Mouse (Mus musculus) midbrain, embryonic 11.5 days (tissue): ENCODE measurements at regions not wholly inside any gene's neighbourhood (a gene's known extent, or its start where the extent isn't known, plus 50 kb on each side); places are given as distances from the start of the nearest gene placed in this dataset.

ENCODE experiments used
- ATAC-seq: fragments of 200-750 bp; cut with Nextera tagmentation; 2 replicates; pipeline ENCODE4 v1.8.0; 2017; ENCODE audit warnings: moderate TSS enrichment, moderate library complexity; ENCODE audit not compliant: low FRiP score
- DNase-seq: peaks from one replicate; pipeline ENCODE4 v3.0.0; 2015; ENCODE audit warnings: low spot score; ENCODE audit errors: missing footprints
- H3K27ac ChIP-seq: fragments of 300-500 bp; sonication (generic); 2 replicates; pipeline ENCODE4 v1.5.1; 2014; ENCODE audit warnings: low read depth, low read length
- H3K27me3 ChIP-seq: fragments of 300-500 bp; sonication (generic); 2 replicates; pipeline ENCODE4 v1.6.1; 2014; ENCODE audit warnings: mild to moderate bottlenecking, low read length, moderate library complexity, mixed read lengths; ENCODE audit not compliant: control insufficient read depth, insufficient read depth
- H3K36me3 ChIP-seq: fragments of 300-500 bp; sonication (generic); 2 replicates; pipeline ENCODE4 v1.6.1; 2014; ENCODE audit warnings: mild to moderate bottlenecking, low read length, moderate library complexity, mixed read lengths; ENCODE audit not compliant: control insufficient read depth, insufficient read depth
- H3K4me1 ChIP-seq: fragments of 300-500 bp; sonication (generic); 2 replicates; pipeline ENCODE4 v1.6.1; 2014; ENCODE audit warnings: low read length; ENCODE audit not compliant: control insufficient read depth, insufficient read depth
- H3K4me2 ChIP-seq: fragments of 300-500 bp; sonication (generic); 2 replicates; pipeline ENCODE4 v1.6.1; 2014; ENCODE audit warnings: mild to moderate bottlenecking, moderate library complexity
- H3K4me3 ChIP-seq: fragments of 300-500 bp; sonication (generic); 2 replicates; pipeline ENCODE4 v1.5.1; 2014; ENCODE audit warnings: low read depth, low read length
- H3K9ac ChIP-seq: fragments of 300-500 bp; sonication (generic); 2 replicates; pipeline ENCODE4 v1.6.1; 2014; ENCODE audit warnings: low read length
- H3K9me3 ChIP-seq: fragments of 300-500 bp; sonication (generic); 2 replicates; pipeline ENCODE4 v1.6.1; 2016; ENCODE audit warnings: low read length; ENCODE audit not compliant: control insufficient read depth
- WGBS: fragments of 180-500 bp; shearing (Covaris S2); extraction: QIAGEN DNeasy Blood & Tissue Kit; methylation state at CpG from one replicate; pipeline ENCODE4 v1.1.7; 2014; 5-methylcytosine and 5-hydroxymethylcytosine counted together

- ATAC-seq (no peak), DNase-seq (peak; percentile 77)
- Histone ChIP-seq H3K4me2 (no peak overlapping the region), H3K9me3 (no peaks in the 10 kb centered on the region), H3K36me3 (no peaks in the 10 kb centered on the region), H3K4me1 (peaks cover 4% of the 10 kb centered on the region), H3K27ac (no peak overlapping the region), H3K4me3 (no peak overlapping the region), H3K9ac (no peak overlapping the region), H3K27me3 (no peaks in the 10 kb centered on the region)
- WGBS = 93% methylated on average over 2 of the region's 2 CpGs
Observed at GRCm38 (mm10) chr1:77221900-77222299, 293.0 kb downstream of the Epha4 start.

- H3K4me2 ChIP-seq = no peak overlapping the region
- no peaks in the 10 kb centered on the region for H3K27me3 ChIP-seq
- no peak overlapping the region for H3K27ac ChIP-seq
- WGBS = 60% methylated on average over 4 of the region's 4 CpGs
- no peak overlapping the region for H3K4me3 ChIP-seq
- ATAC-seq (no peak), DNase-seq (no peak)
- H3K4me1 ChIP-seq = peaks cover 9% of the 10 kb centered on the region
- no peaks in the 10 kb centered on the region for H3K36me3 ChIP-seq
- H3K9me3 ChIP-seq = no peaks in the 10 kb centered on the region
- no peak overlapping the region for H3K9ac ChIP-seq
Observed at GRCm38 (mm10) chr1:77226546-77226945, 288.3 kb downstream of the Epha4 start.

GRCm38 (mm10) chr1:77226991-77227515 lies 287.8 kb downstream of the Epha4 start:
- no peaks in the 10 kb centered on the region for H3K27me3 ChIP-seq
- no peak overlapping the region for H3K27ac ChIP-seq
- peaks cover 9% of the 10 kb centered on the region for H3K4me1 ChIP-seq
- DNase-seq (peak; percentile 87), ATAC-seq (no peak)
- H3K9me3 ChIP-seq = no peaks in the 10 kb centered on the region
- no peak overlapping the region for H3K4me3 ChIP-seq
- no peak overlapping the region for H3K9ac ChIP-seq
- WGBS = 8% methylated on average over 12 of the region's 12 CpGs
- H3K36me3 ChIP-seq = no peaks in the 10 kb centered on the region
- H3K4me2 ChIP-seq = peak overlapping the region; percentile 22; the same call in 1 of the 2 replicates

GRCm38 (mm10) chr1:77227800-77228199 lies 287.1 kb downstream of the Epha4 start:
- 57% methylated on average over 6 of the region's 6 CpGs for WGBS
- Histone ChIP-seq H3K9ac (no peak overlapping the region), H3K27ac (no peak overlapping the region), H3K4me2 (no peak overlapping the region), H3K4me3 (no peak overlapping the region), H3K4me1 (peaks cover 9% of the 10 kb centered on the region), H3K27me3 (no peaks in the 10 kb centered on the region), H3K36me3 (no peaks in the 10 kb centered on the region), H3K9me3 (no peaks in the 10 kb centered on the region)
- ATAC-seq (no peak), DNase-seq (peak; percentile 85)

GRCm38 (mm10) chr1:77229561-77229960 lies 285.3 kb downstream of the Epha4 start:
- 88% methylated on average over 4 of the region's 4 CpGs for WGBS
- DNase-seq (no peak), ATAC-seq (no peak)
- no peaks in the 10 kb centered on the region for H3K36me3 ChIP-seq
- H3K4me3 ChIP-seq = no peak overlapping the region
- H3K4me2 ChIP-seq = no peak overlapping the region
- no peaks in the 10 kb centered on the region for H3K9me3 ChIP-seq
- no peak overlapping the region for H3K27ac ChIP-seq
- H3K4me1 ChIP-seq = peaks cover 9% of the 10 kb centered on the region
- no peak overlapping the region for H3K9ac ChIP-seq
- no peaks in the 10 kb centered on the region for H3K27me3 ChIP-seq

- Histone ChIP-seq H3K27me3 (no peaks in the 10 kb centered on the region), H3K9ac (no peak overlapping the region), H3K4me3 (no peak overlapping the region), H3K27ac (no peak overlapping the region), H3K36me3 (no peaks in the 10 kb centered on the region), H3K4me2 (no peak overlapping the region), H3K9me3 (no peaks in the 10 kb centered on the region), H3K4me1 (no peaks in the 10 kb centered on the region)
- ATAC-seq (no peak), DNase-seq (no peak)
- WGBS = 90% methylated on average over 4 of the region's 4 CpGs
Observed at GRCm38 (mm10) chr1:77233010-77233409, 281.9 kb downstream of the Epha4 start.

- H3K9ac ChIP-seq = no peak overlapping the region
- no peak for DNase-seq
- no peak for ATAC-seq
- no peak overlapping the region for H3K4me2 ChIP-seq
- no peak overlapping the region for H3K27ac ChIP-seq
- H3K9me3 ChIP-seq = no peaks in the 10 kb centered on the region
- H3K4me1 ChIP-seq = no peaks in the 10 kb centered on the region
- WGBS = 55% methylated on average over 2 of the region's 2 CpGs
- H3K4me3 ChIP-seq = no peak overlapping the region
- H3K36me3 ChIP-seq = no peaks in the 10 kb centered on the region
- H3K27me3 ChIP-seq = no peaks in the 10 kb centered on the region
Observed at GRCm38 (mm10) chr1:77244642-77245041, 270.2 kb downstream of the Epha4 start.

- Histone ChIP-seq H3K27me3 (no peaks in the 10 kb centered on the region), H3K36me3 (no peaks in the 10 kb centered on the region), H3K9me3 (no peaks in the 10 kb centered on the region), H3K4me3 (no peak overlapping the region), H3K4me2 (no peak overlapping the region), H3K9ac (no peak overlapping the region), H3K27ac (no peak overlapping the region), H3K4me1 (no peaks in the 10 kb centered on the region)
- WGBS = 77% methylated on average over 3 of the region's 3 CpGs
- ATAC-seq (no peak), DNase-seq (no peak)
Observed at GRCm38 (mm10) chr1:77246047-77246446, 268.8 kb downstream of the Epha4 start.

GRCm38 (mm10) chr1:77254276-77254675 lies 260.6 kb downstream of the Epha4 start:
- no peak for DNase-seq
- Histone ChIP-seq H3K27ac (no peak overlapping the region), H3K4me2 (no peak overlapping the region), H3K27me3 (no peaks in the 10 kb centered on the region), H3K36me3 (no peaks in the 10 kb centered on the region), H3K4me3 (no peak overlapping the region), H3K9me3 (no peaks in the 10 kb centered on the region), H3K9ac (no peak overlapping the region), H3K4me1 (no peaks in the 10 kb centered on the region; the same call in 1 of the 2 replicates)
- ATAC-seq = no peak
- WGBS = 64% methylated on average over 6 of the region's 6 CpGs
